Mouse (Mus musculus) inflammation-experienced regulatory T-cells, adult 6 months (primary cell): ENCODE data around the gene Ahnak. TPM values are rescaled to one million over a fixed set of nuclear protein-coding genes. Genes with fewer than 3 reads are reported as not detected.
"Not testable (repeated sequence)": the region's sequence is repeated elsewhere in the genome, so short reads cannot be mapped to it uniquely, and the experiment has no call there.

Experiments used
- ATAC-seq: one replicate; pipeline ENCODE4 v1.8.0; 2017
- polyA plus RNA-seq, 3 experiments: library from polyadenylated mRNA; unstranded; fragments of 100-300 nt; shearing (Covaris generic); gene quantifications; one replicate each; pipeline ENCODE4 v1.2.1; 2017

The Ahnak gene
- polyA plus RNA-seq, 3 experiments from 2014 or later: 42.4 to 81.3 (median 54.5) TPM

DNA sequence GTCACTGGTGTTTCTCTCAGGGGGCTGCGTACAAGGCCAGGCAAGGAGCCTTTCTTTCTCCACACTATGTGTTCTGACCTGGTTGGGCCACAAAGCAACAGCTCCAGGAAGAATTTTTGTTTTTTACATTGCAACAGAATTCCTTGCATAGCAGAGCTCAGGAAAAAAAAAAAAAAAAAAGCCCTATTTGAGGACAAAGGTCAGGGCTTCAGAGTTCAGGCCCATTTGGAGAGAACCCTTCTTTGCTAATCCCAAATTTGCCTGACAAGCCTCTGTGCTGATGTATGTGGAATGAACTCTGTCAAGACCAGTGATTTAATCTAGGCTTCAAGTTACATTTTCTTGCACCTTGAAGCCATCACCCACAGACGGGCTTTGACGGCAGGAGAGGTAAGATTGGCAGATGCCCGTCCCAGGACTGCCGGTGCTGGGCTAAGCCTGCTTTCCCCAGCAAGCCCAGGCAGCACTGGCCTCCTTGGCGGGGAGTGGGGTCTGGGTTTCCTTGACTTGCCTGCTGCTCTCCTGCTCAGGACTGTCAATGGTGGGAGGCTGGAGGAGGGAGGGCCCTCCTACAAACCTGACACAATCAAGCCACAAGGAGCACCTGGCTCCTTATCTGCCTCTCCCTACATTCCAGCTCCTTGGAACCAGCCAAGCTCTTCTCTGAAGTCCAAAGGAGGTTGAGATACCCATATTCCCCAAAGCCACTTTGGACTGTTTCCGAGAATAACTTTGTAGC lies 58.3 kb downstream of the Ahnak start:
- ATAC-seq: no peak

DNA sequence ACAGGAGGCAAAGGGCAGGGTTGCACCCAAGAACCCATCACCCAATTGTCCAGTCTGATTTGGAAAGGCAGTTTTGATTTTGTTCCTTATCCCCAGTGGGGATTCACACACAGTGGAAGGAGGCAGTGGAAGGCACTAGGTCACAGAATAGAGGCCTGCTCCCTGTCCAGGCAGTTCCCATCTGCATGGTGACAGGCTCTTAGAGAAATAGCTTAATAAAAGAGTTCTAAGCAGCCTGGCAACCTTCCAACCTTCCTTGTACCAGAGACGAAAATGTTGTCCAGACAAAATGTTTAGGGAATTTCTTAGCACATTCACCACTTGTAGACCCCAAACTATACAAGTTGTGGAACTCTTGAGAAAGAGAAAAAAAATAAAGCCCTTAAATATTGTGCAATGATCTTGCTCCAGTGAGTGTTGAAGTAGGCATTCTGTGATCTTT lies 58.9 kb downstream of the Ahnak start:
- no peak for ATAC-seq

DNA sequence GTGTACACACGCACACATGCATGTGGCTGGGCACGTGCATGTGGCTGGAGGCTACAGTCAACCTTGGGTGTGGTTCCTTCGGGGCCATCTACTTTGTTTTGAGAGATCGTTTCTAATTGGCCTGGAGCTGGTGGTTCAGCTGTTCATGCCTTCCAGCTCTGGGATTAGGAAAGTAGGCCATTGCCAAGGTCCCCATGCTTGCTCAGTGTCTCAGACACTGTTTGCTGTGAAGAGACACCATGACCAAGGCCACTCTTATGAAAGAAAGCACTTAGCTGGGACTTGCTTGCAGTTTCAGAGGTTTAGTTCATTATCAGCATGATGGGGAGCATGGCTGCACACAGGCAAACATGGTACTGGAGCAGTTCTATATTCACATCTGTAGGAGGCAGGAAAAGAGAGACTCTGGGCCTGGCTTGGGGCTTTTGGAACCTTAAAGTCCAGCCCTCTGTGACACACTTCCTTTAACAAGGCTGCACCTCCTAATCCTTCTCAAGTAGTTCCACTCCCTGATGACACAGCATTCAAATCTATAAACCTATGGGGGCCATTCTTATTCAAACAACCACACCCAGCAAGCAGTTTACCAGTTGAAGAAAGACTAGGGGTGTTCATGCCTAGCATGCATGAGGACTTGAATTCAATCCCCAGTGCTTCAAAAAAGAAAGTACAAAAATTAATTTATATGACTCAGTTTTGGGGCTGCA lies 60.0 kb downstream of the Ahnak start:
- no peak for ATAC-seq

DNA sequence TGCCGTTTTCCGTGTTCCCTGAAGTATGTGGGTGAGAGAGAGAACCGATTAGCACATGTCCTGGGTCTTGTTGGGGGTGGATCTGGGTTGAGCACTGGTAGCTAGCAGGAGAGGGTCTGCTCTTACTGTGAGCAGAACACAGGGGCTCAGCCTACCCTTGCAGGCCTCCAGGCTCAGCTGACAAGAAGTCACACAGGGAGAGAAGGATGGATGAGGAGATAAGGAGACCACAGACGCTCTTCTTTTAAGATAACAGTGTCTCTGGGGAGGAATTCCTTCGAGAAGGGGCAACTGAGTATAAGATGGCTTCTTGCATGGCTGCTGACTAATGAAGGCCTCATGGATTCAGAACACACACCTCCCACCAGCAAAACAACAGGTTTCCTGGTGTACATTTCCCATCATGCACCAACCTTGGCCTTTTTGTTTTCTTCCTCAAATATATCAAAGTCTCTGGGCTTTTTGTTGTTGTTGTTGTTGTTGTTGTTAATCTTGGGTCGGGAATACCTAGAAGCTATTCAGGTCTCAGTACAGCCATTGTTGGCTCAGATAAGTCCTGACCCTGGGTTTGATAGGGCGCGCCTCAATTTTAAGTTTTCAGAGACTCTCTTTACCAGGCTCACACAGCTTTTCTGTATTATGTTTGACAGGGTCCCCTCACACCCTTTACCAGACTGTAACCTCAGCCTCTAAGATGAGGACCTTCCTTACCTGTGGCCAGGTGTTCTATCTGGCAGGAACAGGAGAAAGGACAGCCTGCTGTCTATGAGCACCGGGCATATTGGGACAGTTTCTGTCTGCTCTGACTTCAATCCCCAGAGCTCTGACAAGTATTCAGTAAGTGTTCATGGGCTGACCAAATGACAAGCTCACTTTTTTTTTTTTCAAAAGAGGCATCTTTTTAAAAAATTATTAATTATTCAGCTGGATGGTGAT lies 61.5 kb downstream of the Ahnak start:
- no peak for ATAC-seq

DNA sequence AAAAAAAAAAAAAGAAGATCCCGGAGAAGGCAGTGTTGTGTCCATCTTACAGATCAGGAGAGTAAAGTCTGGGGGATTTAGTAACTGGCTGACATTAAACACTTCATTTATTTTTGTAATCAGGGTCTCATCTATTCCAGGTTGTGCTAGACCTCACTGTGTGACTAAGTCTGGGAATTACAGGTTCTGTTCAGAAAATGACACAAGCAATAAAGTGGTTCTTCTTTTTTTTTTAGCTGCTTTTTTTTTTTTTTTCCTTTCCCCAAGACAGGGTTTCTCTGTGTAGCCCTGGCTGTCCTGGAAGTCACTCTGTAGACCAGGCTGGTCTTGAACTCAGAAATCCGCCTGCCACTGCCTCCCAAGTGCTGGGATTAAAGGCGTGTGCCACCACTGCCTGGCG lies 62.9 kb downstream of the Ahnak start:
- not testable (repeated sequence) for ATAC-seq

DNA sequence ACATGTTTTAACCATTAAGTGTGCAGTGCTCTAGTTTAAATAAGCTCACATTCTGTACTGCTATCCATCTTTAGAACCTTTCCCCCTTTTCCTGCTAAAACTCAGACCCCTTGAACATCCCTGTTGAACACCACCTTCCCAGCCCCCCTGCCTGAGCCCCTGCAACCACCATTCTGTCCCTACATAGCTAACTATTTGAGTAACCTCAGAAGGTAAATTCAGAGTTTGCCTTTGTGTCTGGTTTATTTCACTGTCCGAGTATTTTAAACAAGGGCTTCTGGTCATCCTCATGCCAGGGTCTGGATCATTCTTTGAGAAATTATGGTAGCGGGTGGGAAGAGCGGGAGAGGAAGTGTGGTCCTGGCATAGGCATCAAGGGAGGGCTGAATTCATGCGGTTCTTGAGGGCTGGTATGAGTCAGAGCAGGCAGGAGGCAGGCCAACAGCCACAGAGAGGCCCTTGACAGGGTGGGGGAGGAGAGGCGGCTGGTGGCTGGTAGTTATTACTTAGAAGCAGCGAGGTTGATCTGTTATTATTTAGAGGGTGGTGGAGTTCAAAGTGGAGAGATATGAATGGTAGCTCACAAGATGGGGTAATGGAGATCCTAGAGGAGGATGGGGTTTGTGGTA lies 63.8 kb downstream of the Ahnak start:
- peak; percentile 66 for ATAC-seq

DNA sequence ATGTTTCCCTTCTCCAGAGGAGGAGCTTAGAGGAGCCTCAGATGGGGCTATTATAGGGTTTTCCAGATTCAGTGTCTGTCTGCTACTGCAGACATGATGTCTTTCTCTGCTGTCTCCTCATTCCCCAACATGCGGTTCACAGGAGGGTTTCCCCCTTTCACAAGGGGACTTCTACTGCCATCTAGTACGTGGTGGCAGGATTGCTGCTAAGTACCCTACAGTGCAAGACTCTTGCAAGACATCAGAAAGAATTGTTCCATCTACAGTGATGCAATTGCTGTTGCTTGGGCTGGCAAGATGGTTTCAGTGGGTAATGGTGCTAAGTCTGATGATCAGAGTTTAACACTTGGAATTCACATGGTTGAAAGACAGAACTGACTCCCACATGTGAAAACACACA lies 66.1 kb downstream of the Ahnak start:
- peak; percentile 76 for ATAC-seq

DNA sequence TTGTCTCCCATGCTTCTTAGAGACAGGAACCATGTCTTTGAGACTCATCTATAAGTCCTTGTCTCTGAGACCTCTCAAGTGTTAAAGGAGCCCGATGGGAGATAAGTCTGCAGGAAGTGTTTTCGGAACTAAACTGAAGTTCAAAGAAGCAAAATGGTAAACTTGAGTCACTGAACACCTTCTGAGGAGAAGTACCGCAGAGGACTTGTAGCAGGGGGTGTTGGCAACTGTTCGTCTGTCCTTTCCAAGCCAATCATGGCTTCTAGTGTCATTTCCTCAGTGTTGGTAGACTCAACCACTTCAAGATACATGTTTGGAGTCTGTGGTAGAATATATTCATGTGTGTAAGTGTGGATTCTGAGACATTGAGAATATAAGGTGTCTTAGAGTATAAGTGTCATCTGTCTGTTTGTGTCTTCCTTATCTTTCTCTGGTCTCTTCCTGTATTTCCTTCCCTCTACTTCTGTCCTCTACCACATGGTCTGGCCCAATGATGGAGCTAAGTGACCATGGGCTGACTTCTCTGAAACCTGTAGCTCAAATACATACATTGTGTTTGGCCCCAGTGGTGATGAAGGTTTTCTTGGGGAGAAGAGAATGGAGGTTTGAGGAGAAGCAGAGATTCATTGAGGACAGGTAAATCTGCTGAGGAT lies 66.7 kb downstream of the Ahnak start:
- ATAC-seq: peak; percentile 77

DNA sequence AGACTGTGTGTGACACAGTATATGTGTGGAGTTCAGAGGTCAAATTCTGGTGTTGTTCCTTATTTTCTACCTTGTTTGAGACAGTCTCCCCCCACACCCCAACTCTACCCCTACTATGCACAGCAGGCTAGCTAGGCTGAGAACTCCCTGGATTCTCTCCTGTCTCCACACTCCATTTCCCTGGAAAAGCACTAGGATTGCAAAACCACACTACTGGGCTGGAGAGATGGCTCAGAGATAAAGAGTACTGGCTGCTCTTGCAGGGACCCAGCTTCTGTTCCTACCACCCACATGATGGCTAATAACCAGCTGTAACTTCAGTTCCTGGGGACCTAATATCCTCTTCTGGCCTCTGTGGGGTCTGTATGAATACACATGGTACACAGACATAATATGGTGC lies 68.6 kb downstream of the Ahnak start:
- ATAC-seq: no peak

DNA sequence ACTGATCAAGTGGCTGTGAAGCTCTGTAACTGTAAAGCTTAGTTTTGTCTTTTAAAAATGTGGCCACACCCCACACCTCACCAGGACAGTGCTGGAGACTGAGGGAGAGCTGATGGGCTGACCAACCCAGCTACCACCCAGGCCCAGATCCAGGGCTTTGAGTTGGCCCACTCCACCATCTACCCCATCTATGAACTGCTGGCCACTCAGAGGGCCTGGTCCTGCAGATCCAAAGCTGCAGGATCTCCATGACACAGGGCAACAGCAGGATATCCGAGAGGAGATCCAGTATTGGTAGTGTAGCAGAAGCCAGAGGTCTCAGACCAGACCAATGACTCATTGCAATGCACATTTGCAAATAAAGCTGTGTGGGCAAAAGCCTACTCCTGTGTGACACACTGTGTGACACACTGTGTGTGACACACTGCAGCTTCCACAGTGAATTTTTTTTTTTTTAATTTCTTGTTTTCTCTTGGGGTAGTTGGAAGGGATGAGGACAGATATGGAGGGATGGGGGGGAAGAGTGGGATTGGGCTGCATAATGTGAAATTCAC lies 69.3 kb downstream of the Ahnak start:
- no peak for ATAC-seq

DNA sequence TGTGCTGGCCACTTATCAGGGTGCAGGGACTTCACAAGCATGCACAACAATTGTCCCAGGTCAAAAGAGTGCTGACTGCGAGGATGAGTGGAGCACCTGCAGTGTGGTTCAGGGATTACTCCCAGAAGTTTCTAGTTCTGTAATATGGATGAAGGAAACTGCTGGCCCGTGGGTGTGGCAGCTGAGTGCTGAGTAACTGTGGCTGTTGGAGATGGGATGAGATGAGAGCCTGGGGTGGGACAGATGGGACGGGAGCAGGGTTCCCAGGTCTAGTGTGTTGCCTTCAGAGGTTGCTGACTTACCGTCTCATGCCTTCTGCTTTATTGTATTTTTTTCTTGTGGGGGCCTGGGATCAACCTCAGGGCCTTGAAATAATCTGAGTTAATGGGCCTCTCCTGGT lies 69.9 kb downstream of the Ahnak start:
- no peak for ATAC-seq

DNA sequence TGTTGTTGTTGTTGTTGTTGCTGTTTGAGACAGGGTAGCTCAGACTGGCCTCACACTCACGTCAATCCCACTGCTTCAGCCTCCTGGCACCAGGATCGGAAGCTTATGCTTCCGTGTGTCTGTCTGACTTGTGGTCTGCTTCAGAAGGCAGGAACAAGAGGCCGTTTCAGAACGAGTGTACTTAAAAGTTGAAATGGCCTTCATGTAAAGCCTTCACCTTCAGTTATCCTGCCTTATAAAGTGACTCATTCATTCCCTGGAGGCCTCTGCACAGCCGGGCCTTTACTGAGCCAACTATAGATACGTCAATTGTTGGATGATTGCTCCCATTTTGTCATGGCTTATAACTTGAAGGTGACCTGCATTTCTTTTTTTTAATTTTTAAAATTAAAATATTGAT lies 70.3 kb downstream of the Ahnak start:
- ATAC-seq: no peak

DNA sequence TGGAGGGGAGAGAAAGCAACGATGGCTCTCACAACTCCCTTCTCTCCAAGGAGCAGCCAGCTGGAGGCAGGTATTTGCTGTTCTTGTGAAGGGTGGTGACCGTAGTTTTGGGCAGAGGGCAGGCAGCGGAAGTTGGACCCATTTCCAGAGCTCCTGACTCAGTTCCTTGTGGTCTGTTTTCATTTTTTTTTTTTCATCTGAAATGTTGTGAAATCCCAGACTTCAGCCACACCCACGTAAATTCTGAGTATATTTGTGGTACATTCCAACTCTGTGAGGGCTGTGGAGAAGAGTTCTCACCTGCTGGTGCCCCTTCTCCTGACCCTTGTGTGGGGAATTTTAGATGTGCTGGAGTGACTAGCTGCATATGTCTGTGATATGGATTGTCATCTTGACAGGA lies 71.0 kb downstream of the Ahnak start:
- no peak for ATAC-seq

DNA sequence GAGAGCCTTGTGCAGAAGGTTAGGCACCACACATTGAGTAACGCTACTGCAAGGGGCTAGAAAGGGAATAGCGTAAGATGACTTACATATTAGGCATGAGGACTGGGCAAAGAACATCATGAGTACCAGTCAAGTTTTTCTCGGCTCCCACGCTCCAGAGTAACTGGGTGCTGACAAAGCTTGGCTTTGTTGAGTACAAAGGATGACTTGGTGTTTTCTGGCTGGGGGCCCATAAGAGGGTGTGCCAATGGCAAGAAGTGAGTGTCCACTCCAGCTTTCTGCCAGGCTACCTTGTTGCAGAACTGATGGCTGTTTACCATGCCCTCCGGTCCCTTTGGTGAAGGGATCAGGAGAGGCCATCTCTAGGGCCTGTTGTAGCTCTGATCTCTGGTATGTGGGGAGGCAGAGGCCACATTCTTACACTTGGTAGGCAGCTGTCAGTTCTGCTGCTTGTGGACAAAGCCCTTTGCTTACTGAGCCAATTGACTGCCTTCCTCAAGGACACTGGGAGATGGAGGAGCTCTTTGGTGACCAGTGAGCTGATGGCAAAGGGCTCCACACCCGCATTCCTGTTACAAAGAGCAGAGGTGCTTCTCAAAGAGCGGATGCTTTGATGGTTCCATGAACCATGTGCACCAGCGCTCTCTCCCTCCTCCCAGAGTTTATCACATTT lies 72.3 kb downstream of the Ahnak start:
- no peak for ATAC-seq

DNA sequence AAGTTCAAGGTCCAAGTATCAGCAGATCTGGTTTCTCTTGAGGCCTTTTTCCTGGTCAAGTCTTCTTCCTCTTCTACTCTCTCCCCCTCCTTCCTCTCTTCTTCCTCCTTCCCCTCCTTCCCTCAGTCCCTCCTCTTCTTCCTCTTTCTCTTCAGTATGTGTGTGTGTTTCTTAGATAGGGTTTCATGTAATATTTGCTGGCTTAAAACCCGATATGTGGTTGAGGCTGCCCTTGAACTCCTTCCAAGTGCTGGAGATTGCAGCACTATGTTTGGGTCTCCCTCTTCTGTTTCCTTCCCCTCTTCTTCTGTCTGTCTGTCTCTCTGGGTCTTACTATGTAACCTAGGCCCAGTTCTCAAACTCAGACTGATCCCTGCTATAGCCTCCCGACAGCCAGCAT lies 73.7 kb downstream of the Ahnak start:
- ATAC-seq: no peak

DNA sequence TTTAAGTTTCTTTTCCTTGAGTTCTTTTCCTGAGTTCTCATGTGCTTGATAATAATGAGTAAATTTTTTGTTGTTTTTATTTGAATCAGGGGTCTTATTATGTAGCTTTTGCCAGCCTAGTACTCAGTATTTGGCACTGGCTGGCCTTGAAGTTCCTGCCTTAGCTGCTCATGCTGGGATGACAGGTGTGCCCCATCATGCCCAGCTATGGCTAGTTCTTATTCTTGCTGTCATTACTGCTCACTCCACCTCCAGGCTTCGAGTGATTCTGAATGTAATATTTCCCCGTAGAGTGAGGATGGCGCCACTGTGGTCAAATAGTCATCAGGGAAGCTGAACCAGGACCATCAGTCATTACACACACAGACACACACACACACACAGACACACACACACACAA lies 74.7 kb downstream of the Ahnak start:
- ATAC-seq: no peak

DNA sequence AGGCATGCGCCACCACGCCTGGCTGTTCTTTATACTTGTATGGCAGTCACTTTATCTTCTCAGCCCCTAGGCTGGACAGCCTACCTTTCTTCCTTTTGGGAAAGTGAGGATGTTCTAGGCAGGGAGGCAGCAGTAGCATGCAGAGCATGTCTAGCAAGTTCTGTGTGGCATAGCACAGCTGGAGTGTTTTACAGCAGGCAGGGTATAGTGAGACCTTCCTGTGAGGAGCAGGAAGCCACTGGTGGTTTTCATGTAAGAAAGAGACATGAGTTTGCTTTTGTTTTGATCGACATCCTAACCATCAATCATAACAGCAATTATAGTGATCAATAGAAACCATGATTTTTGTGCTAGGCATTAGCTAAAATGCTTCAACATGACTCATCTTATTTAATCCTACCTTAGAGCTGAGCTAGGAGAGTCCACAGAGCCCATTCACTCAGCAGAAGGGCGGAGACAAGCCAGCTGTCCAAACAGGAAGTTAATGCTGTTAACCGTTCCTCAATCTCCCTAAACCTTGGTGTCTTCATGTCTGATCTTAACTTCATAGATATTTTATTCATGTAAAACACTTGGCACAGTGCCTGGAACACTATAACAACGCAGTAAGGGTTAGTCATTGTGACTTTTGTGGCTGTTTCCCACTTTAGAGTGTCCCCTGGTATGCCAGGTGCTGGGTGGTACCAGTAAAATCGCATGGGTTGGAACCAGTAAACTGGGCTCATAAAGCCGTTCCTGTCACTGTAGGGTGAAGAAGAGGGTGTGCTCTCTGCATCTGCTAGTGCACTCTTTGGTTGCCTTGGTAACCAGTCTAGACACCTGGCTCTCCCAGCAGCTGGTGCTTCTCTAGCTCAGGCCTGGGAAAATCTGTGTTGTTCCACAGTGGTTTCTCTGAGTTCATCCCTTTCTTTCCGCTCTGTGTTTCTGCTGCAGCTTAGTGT lies 76.8 kb downstream of the Ahnak start:
- peak; percentile 67 for ATAC-seq

DNA sequence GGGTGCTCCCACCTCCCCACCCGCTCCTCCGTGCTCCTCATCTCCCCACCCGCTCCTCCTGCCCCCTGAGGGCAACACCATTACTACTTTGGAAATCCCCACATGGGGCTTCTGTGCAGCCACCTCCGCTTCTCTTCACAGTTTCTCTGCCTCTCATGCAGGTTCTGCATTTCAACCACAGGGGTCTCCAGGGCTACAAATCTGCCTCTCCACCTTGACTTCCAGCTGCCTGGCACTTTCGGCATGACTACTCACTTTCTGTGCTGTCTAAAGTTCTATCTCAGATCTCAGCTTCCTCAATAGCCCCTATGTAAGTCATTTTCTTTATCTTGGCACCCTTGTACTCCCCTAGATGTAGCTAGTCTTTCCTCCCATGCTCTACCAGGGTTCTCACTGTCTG lies 78.2 kb downstream of the Ahnak start:
- peak; percentile 34 for ATAC-seq

DNA sequence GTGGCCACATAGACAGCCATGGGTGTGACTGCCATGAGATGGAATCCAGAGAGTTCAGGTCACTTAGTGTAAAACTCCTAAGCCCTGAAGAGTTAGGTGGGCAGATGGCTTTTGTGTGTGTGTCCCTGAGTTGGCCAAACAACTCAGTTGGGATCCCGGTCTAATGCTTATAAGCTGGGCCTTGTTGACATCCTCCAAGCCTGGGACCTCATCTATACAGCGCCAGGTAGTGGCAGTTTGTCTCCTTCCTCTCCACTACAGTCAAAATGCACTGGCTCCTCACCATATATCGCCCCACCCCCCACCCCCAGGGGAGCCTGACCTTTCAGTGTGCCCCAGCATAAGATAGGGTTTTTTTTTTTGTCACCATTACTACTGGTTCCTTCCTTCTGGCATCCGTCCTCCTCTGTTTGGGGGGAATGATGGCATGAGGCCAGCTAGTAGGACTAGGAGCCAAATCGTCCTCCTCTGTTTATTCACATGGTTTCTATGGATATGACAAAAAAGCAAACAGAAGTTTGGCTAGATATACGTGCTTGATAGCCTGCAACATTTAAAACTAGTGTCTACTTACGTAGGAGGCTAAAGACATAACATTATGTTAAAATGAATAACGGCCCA lies 80.7 kb downstream of the Ahnak start:
- ATAC-seq: no peak

DNA sequence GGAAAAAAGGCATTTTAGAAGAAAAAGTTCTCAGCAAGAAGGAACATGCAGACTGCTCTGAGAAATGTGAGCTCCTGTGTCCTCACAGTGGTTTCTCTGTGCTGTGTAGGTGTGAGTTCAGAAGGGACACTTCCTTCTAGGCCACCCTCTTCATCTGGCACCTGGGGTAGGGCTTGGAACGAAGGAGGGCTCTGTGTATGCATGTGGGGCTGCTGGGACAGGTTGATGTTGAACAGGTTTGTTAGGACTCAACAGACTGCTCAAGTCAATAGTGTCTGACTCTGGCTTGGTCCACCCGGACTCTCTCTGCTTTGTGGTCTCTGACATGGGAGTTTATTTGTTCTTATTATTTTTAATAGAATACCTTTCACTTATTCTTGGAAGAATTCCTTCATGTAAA lies 81.2 kb downstream of the Ahnak start:
- ATAC-seq: no peak
